Mouse (Mus musculus) thymus, adult 2 months (tissue): Measurements from ENCODE around the gene Syngr2. TPM values are rescaled to one million over a fixed set of nuclear protein-coding genes. Genes with fewer than 3 reads are reported as not detected.

Source experiments
- DNase-seq: peaks from one replicate; pipeline ENCODE4 v3.0.0; 2021
- H3K27ac ChIP-seq: fragments of 200-500 bp; 2 replicates; pipeline ENCODE4 v1.5.1; 2012; ENCODE audit warnings: low read length, control low read depth; ENCODE audit not compliant: control insufficient read depth, insufficient read depth
- H3K27me3 ChIP-seq: fragments of 200-500 bp; 2 replicates; pipeline ENCODE4 v1.6.1; 2012; ENCODE audit warnings: mild to moderate bottlenecking, low read length, moderate library complexity, mixed read lengths; ENCODE audit not compliant: control insufficient read depth, insufficient read depth
- H3K36me3 ChIP-seq: fragments of 200-500 bp; 2 replicates; pipeline ENCODE4 v1.6.1; 2012; ENCODE audit warnings: mild to moderate bottlenecking, low read length, moderate library complexity; ENCODE audit not compliant: control insufficient read depth, insufficient read depth
- H3K4me1 ChIP-seq: fragments of 200-500 bp; replicated peaks from 2 replicates; pipeline ENCODE4 v1.6.1; 2012; ENCODE audit warnings: low read length; ENCODE audit not compliant: control insufficient read depth, insufficient read depth
- H3K4me3 ChIP-seq: fragments of 200-500 bp; 2 replicates; pipeline ENCODE4 v1.5.1; 2012; ENCODE audit warnings: mild to moderate bottlenecking, low read length, control low read depth, moderate library complexity; ENCODE audit not compliant: control insufficient read depth, insufficient read depth
- CTCF ChIP-seq: fragments of 200-500 bp; IDR thresholded peaks from 2 replicates; pipeline ENCODE4 v1.5.1; 2012; ENCODE audit warnings: mild to moderate bottlenecking, control low read depth, low read length, moderate library complexity, borderline replicate concordance; ENCODE audit not compliant: control insufficient read depth, poor library complexity, insufficient read depth; ENCODE audit errors: extremely low read depth
- POLR2A ChIP-seq: fragments of 200-500 bp; IDR thresholded peaks from 2 replicates; pipeline ENCODE4 v1.6.1; 2012; ENCODE audit warnings: mild to moderate bottlenecking, low read length, control low read depth, moderate library complexity; ENCODE audit not compliant: control insufficient read depth, poor library complexity, insufficient read depth; ENCODE audit errors: extremely low read depth
- WGBS: fragments of 180-500 bp; shearing (Covaris S2); methylation state at CpG from one replicate; pipeline ENCODE4 v1.1.7; 2018; 5-methylcytosine and 5-hydroxymethylcytosine counted together
- polyA plus RNA-seq: library from polyadenylated mRNA; depleted of rRNA; stranded (reverse); fragments of >200 nt; gene quantifications from 2 replicates; pipeline ENCODE4 v1.2.3, GENCODE M21; 2012

The Syngr2 gene
- polyA plus RNA-seq, 1 experiment, result 322 TPM

- Histone ChIP-seq H3K4me1 (peaks cover 40% of the 10 kb centered on the region), H3K36me3 (peaks cover 23% of the 10 kb centered on the region), H3K27me3 (no peaks in the 10 kb centered on the region), H3K4me3 (no peak overlapping the region), H3K27ac (peak overlapping the region; percentile 68; the same call in 1 of the 2 replicates)
- no peak for DNase-seq
- 91% methylated on average over 14 of the region's 14 CpGs for WGBS
- no peak for TF ChIP-seq POLR2A
- no peak for TF ChIP-seq CTCF
Observed at GRCm38 (mm10) chr11:117776085-117776792, 33.2 kb upstream of the Syngr2 start.

- Histone ChIP-seq H3K36me3 (peaks cover 23% of the 10 kb centered on the region), H3K27ac (peak overlapping the region; percentile 85), H3K27me3 (no peaks in the 10 kb centered on the region), H3K4me3 (no peak overlapping the region), H3K4me1 (peaks cover 44% of the 10 kb centered on the region)
- DNase-seq, result peak; percentile 45
- 19% methylated on average over 5 of the region's 5 CpGs for WGBS
- TF ChIP-seq CTCF (no peak), POLR2A (no peak)
Observed at GRCm38 (mm10) chr11:117777111-117777510, 32.4 kb upstream of the Syngr2 start.

GRCm38 (mm10) chr11:117778031-117778430 is 31.4 kb upstream of the Syngr2 start:
- WGBS, result 98% methylated on average over 11 of the region's 11 CpGs
- DNase-seq, result no peak
- Histone ChIP-seq H3K4me1 (peaks cover 44% of the 10 kb centered on the region), H3K27me3 (no peaks in the 10 kb centered on the region), H3K27ac (peak overlapping the region; percentile 85), H3K36me3 (peaks cover 23% of the 10 kb centered on the region), H3K4me3 (no peak overlapping the region)
- no peak for TF ChIP-seq CTCF
- TF ChIP-seq POLR2A, result no peak

- 45% methylated on average over 12 of the region's 12 CpGs for WGBS
- no peak for DNase-seq
- Histone ChIP-seq H3K4me1 (peaks cover 51% of the 10 kb centered on the region), H3K4me3 (peak overlapping the region; percentile 99), H3K36me3 (peaks cover 18% of the 10 kb centered on the region), H3K27me3 (no peaks in the 10 kb centered on the region), H3K27ac (peak overlapping the region; percentile 99)
- TF ChIP-seq POLR2A (no peak), CTCF (no peak)
Observed at GRCm38 (mm10) chr11:117778851-117779433, 30.5 kb upstream of the Syngr2 start.

- H3K27ac ChIP-seq, result peak overlapping the region; percentile 99
- DNase-seq, result peak; percentile 58
Observed at GRCm38 (mm10) chr11:117779434-117780198, 29.9 kb upstream of the Syngr2 start.

GRCm38 (mm10) chr11:117780199-117780515 is 29.3 kb upstream of the Syngr2 start:
- H3K4me3 ChIP-seq, result peak overlapping the region; percentile 99
- no peaks in the 10 kb centered on the region for H3K27me3 ChIP-seq
- peaks cover 13% of the 10 kb centered on the region for H3K36me3 ChIP-seq
- TF ChIP-seq CTCF, result no peak
- TF ChIP-seq POLR2A, result no peak
- peaks cover 56% of the 10 kb centered on the region for H3K4me1 ChIP-seq
- H3K27ac ChIP-seq, result peak overlapping the region; percentile 99
- DNase-seq, result no peak
- WGBS, result 0% methylated on average over 17 of the region's 17 CpGs

More at GRCm38 (mm10) chr11:117779434-117780198, 29.9 kb upstream of the Syngr2 start:
- no peaks in the 10 kb centered on the region for H3K27me3 ChIP-seq
- TF ChIP-seq CTCF, result no peak
- 0 out of 2 replicates have a peak, but pooled peaks have one; percentile 29 for TF ChIP-seq POLR2A
- peaks cover 51% of the 10 kb centered on the region for H3K4me1 ChIP-seq
- peak overlapping the region; percentile 99 for H3K4me3 ChIP-seq
- under 1% methylated on average over 38 of the region's 38 CpGs for WGBS
- H3K36me3 ChIP-seq, result peaks cover 13% of the 10 kb centered on the region
